Comparison of ENCODE assay signal across 22 mouse cellular contexts in genomic region chr6:55064477-55064827, GRCm38 (mm10). TPM values are rescaled to one million over a fixed set of nuclear protein-coding genes. Genes with fewer than 3 reads are reported as not detected.
DNase-seq lines count a peak whose midpoint lies in the region; ATAC-seq lines count a peak whose summit lies in the region.
"Had no signal": no experiment of that assay in that cellular context is flagged by ENCODE, and none has a peak within 500 bp of the region (broad histone marks: within the 10 kb centered on the region; RNA-seq: fewer than 3 reads in every experiment).

No protein-coding gene starts in this region.

- peaks cover 66% of the 10 kb centered on the region for H3K4me1 ChIP-seq in megakaryocyte, embryonic 14.5 days
- peaks cover 9% of the 10 kb centered on the region for H3K4me1 ChIP-seq in forebrain, embryonic 15.5 days
- H3K4me1 ChIP-seq: embryonic facial prominence, embryonic 10.5 days; heart, embryonic 12.5 days; hindbrain, embryonic 13.5 days had no signal

- ATAC-seq in megakaryocyte, adult 5-6 weeks (ENCODE audit: poor library complexity, severe bottlenecking): no peak
- ATAC-seq in megakaryocyte progenitor cell, adult 5-6 weeks (replicated peaks; ENCODE audit: poor library complexity): peak; percentile 42
- ATAC-seq in forebrain, embryonic 15.5 days (replicated peaks): no peak
- ATAC-seq: CD4-positive, CD25-positive, alpha-beta regulatory T cell, adult 4 months; forebrain, embryonic 13.5 days; hindbrain, postnatal 0 days had no signal

- 95% methylated on average over 7 of the region's 7 CpGs for WGBS in forebrain, embryonic 15.5 days

- peak; percentile 25 for DNase-seq in heart, adult 11 months
- no peak for DNase-seq in heart, postnatal 14 days
- DNase-seq in gastrocnemius, postnatal 10 days: no peak
- DNase-seq: adrenal gland, postnatal 10 days; B cell, adult 2 months; cerebellum, adult 11 months; cerebellum, adult 8-10 months; cerebellum, postnatal 36 days; gastrocnemius, adult 2 months; gastrocnemius, postnatal 36 days; heart, adult 18-20 months had no signal

- intact Hi-C loops in heart, postnatal 14 days (cut with DNase I): no loop called here

- no peak overlapping the region for H3K27ac ChIP-seq in forebrain, embryonic 15.5 days (replicated peaks)
- H3K27ac ChIP-seq: embryonic facial prominence, embryonic 10.5 days; forebrain, embryonic 13.5 days; gastrocnemius, adult 2 months; hindbrain, embryonic 13.5 days; hindbrain, postnatal 0 days had no signal

- no peaks in the 10 kb centered on the region for H3K27me3 ChIP-seq in megakaryocyte, embryonic 14.5 days (replicated peaks)
- H3K27me3 ChIP-seq in forebrain, embryonic 15.5 days: no peaks in the 10 kb centered on the region
- H3K27me3 ChIP-seq: forebrain, embryonic 13.5 days; heart, embryonic 12.5 days; hindbrain, embryonic 13.5 days had no signal

- peak overlapping the region; percentile 21 for H3K4me3 ChIP-seq in megakaryocyte, embryonic 14.5 days (replicated peaks)
- no peak overlapping the region for H3K4me3 ChIP-seq in forebrain, embryonic 15.5 days
- H3K4me3 ChIP-seq: embryonic facial prominence, embryonic 10.5 days; forebrain, embryonic 13.5 days; gastrocnemius, adult 2 months; heart, embryonic 12.5 days; hindbrain, embryonic 13.5 days had no signal

- H3K4me2 ChIP-seq in forebrain, embryonic 15.5 days (replicated peaks): no peak overlapping the region
- H3K4me2 ChIP-seq: forebrain, embryonic 13.5 days; heart, embryonic 12.5 days; hindbrain, embryonic 13.5 days had no signal

- no peaks in the 10 kb centered on the region for H3K9me3 ChIP-seq in megakaryocyte, embryonic 14.5 days
- H3K9me3 ChIP-seq in forebrain, embryonic 15.5 days: no peaks in the 10 kb centered on the region
- H3K9me3 ChIP-seq: embryonic facial prominence, embryonic 10.5 days; forebrain, embryonic 13.5 days; G1E; heart, embryonic 12.5 days; hindbrain, embryonic 13.5 days had no signal

- peaks cover 99% of the 10 kb centered on the region for H3K36me3 ChIP-seq in megakaryocyte, embryonic 14.5 days (replicated peaks; ENCODE audit: low read length)
- peaks cover 82% of the 10 kb centered on the region for H3K36me3 ChIP-seq in forebrain, embryonic 15.5 days

- H3K9ac ChIP-seq in forebrain, embryonic 15.5 days (replicated peaks): no peak overlapping the region
- H3K9ac ChIP-seq: forebrain, embryonic 13.5 days; heart, embryonic 12.5 days; hindbrain, embryonic 13.5 days had no signal

RNA-seq across cellular contexts. Expression of gene Gars, which starts 26.6 kb away (rescaled TPM):
- 10 to 100 TPM; 59.1 to 60.5 TPM for total RNA-seq in heart, postnatal 14 days (2021)
- polyA plus RNA-seq in megakaryocyte, embryonic 14.5 days (2012; ENCODE audit: insufficient read depth, low replicate concordance): 57.4 and 75.3 TPM in 2 replicates
- 38.2 and 39.9 TPM in 2 replicates for total RNA-seq in megakaryocyte, adult 5-6 weeks (2015)
- total RNA-seq in megakaryocyte, adult 5-6 weeks (2017): 80.8 and 84.3 TPM in 2 replicates
- 56.7 and 57.1 TPM in 2 replicates for total RNA-seq in megakaryocyte progenitor cell, adult 5-6 weeks (2015)
- total RNA-seq in megakaryocyte progenitor cell, adult 5-6 weeks (2017): 118 and 130 TPM in 2 replicates
- polyA plus RNA-seq in forebrain, embryonic 15.5 days (2015; fragmentation: Nextera tagmentation; extraction: Ambion mirVana): 218 and 219 TPM in 2 replicates
- 10 to 100 TPM; 66.8 to 72.7 TPM for total RNA-seq in gastrocnemius, postnatal 10 days (2021)
